Mouse (Mus musculus) gastrocnemius, adult 8-10 months (tissue): ENCODE measurements at regions not wholly inside any gene's neighbourhood (a gene's known extent, or its start where the extent isn't known, plus 50 kb on each side); places are given as distances from the start of the nearest gene placed in this dataset.

Experiments
- DNase-seq, 2 experiments: peaks; one replicate each; pipeline ENCODE4 v3.0.0; 2022; ENCODE audit warnings: low spot score in 2 of 2

DNA sequence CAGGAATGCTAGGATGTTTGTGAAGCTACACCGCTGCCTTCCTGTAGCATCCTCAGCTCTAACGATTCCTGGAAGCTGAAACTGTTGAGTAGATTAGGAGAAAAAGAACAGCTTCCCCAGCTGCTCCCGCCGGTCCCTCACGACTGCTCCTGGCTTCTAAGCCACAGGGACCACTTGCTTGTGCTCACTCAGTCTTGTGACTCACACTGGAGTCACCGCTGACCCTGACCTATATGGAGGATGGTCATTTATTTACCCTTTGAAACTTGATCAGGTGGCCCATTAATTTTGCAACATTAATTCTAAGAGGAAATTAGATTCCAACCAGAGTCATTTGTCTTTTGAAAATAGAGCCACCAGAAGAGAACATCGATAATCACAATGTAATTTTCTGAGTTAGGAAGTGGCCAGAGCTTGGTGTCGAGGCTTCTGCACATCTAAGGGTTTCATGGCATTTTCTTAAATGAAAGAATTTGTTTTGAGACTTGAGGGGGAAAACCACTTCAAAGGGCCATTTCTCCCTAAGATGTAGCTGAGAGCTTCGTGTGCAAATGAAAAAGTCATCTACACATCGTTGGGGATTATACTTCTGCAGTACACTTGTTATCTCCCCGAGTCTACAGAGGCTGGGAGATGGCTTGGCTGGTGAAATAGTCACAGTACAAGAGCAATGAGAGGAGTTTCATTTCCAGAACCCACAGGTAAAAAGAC is 153.8 kb upstream of the Runx1 start:
- no peak for DNase-seq

DNA sequence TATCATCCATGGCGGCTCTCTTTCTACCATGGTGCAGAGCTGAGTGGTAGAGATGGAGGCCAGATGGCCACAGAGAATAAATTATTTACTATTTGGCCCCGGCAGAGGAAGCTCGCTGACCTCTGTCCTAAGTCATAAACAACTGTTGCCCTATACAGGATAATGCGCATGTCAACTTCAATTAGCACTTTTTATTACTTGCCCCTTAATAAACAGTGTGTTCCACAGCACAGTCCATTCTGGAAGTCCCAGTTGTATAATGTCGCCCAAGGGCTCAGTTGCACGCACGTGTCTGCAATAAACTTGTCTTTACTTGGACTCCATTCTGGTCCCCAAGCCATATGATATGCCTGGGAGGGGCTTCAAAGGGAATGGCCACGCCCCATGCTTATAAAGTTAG is 150.1 kb upstream of the Runx1 start:
- DNase-seq: no peak

DNA sequence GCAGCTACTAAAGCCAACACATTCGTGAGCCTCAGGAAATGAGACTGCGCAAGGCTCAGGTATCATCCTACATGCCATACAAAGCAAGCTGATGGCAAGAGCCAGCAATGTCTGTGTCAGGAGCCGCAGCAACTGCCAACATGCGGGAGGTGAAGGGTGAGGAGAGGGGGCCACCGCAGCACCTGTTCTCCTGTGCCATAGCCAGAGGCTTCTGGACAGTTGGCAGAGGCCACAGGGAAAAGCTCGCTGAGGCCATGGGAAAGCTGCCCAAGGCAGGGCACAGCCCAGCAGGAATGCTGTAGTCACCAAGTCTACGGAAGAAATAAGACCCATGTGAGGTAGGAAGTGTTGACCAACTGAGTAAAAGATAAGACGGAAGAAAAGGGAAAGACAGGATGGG is 149.1 kb upstream of the Runx1 start:
- peak; percentile 74 to 86 for DNase-seq

DNA sequence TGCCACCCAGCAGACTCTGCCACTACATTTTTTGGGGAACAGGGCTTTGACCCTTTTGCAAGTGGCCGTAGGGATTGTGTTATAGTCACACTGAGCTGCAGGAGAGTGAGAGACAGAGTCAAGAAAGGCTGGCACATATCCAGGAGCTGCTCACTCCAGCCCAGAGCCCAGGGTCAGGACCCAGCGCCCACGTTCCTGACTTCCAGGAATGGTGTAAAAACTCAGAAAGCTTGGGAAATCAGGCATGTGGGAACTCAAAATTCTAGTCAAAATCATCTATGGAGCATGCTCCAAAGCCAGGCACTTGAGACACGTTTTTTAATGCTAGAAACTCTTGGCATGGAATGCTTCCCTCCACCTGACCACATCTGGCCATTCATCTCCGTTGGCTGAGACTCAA is 146.7 kb upstream of the Runx1 start:
- no peak for DNase-seq

- no peak for DNase-seq
These were observed 146.0 kb upstream of the Runx1 start for GRCm38 (mm10) chr16:92971956-92972355.

- no peak for DNase-seq
These were observed 144.6 kb upstream of the Runx1 start for GRCm38 (mm10) chr16:92970587-92970986.

- DNase-seq: no peak
These were observed 143.1 kb upstream of the Runx1 start for GRCm38 (mm10) chr16:92969036-92969435.

DNA sequence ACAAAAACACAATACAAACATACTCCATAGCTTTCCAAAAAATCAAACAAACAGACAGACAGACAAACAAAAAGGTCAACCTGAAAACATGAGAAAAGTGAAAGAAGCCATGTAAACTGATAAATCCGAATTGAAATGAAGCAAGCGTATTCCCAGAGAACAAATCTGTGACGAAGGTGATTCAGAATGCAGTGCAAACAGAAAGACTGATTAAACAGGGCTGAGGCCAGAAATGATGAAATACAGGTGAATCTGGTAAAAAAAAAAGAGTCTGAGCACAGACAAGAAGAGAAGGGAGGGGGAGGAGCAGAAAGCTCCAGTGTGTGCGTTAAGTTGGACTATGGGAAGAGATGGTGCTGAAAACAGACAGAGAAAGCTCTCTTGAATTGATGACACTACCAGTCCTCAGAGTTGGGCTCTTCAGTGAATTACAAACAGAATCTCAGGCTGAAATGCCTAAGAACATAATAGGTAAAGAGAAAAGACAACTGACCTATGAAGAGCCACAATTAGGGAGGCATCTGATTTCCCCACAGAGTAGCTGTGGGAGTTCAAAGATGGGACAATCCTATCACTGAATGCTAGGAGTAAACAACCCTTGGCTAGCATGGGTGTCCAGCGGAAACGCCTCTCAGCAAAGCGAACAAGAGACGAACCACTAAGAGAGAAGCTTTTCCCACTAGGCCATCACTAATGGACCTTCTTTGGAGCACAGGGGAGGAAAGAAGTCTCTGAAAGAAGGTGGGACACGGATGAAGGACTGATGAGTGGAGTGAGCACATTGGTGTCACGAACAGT is 140.3 kb upstream of the Runx1 start:
- no peak for DNase-seq

DNA sequence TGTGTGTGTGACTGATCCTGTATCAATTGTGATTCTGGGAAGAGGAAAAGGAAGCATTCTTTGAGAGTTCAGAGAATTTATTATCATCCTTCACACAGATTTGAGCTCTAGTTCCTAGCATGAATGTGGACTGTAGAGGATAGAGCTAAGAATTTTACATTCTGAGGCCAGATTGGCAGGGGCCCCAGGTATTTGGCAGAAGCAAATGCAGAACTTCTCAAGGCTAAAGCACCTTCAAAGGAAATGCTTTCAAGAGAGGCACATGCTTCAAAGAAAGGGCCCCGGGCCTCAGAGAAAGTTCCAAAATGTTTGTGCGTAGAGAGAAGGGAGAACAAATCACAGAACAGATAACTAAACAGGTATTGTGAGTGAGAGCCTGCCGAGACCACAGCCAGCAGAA is 139.7 kb upstream of the Runx1 start:
- no peak for DNase-seq

- DNase-seq: no peak
These were observed 137.6 kb upstream of the Runx1 start for GRCm38 (mm10) chr16:92963582-92963981.

DNA sequence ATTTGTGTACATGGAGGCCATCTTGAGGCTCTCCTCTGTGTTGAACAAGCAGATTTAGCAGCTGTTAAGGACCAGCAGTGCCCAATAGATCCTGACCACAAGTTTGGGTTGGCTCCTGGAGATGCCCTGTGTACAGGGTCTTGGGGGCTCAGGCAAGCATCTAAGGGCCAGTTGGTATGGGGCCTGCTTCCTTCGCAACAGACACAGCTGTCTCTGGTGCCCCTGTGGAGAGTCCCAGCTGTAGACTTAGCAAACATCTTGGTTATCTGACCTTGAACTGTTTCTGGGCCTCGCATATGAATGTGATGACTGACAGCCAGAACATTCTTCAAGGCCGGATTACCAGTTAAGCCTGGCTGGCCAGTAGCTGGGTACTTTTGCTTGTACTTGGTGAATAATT is 135.4 kb upstream of the Runx1 start:
- no peak for DNase-seq

- DNase-seq: no peak
These were observed 134.8 kb upstream of the Runx1 start for GRCm38 (mm10) chr16:92960740-92961139.

GRCm38 (mm10) chr16:92958967-92959366 is 133.0 kb upstream of the Runx1 start:
- DNase-seq: no peak

DNA sequence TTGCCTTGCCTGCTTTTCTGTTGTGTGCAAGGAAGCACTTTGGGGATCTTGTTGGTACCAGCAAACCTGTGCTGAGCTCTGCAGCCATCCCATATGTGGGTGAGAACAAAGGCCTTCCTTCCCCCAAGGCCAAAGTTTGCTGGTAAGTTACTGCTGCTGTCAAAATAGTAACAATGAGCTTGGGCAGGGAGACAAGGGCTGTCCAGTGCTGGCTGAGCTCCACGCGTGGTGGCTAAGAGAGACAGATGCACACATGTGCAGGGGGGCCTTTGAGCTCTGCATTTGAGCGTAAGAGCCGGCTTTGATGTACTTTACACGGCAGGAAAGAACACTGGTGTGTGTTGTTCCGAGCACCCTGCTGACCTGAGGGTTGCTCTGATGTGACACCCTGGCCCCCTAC is 132.2 kb upstream of the Runx1 start:
- no peak for DNase-seq

- no peak for DNase-seq
These were observed 129.6 kb upstream of the Runx1 start for GRCm38 (mm10) chr16:92955508-92955907.

- no peak for DNase-seq
These were observed 129.1 kb upstream of the Runx1 start for GRCm38 (mm10) chr16:92955087-92955486.

- DNase-seq: peak; percentile 36 to 67
These were observed 128.1 kb upstream of the Runx1 start for GRCm38 (mm10) chr16:92953936-92954654.

- peak; percentile 40 to 42 for DNase-seq
These were observed 126.6 kb upstream of the Runx1 start for GRCm38 (mm10) chr16:92952336-92953097.

DNA sequence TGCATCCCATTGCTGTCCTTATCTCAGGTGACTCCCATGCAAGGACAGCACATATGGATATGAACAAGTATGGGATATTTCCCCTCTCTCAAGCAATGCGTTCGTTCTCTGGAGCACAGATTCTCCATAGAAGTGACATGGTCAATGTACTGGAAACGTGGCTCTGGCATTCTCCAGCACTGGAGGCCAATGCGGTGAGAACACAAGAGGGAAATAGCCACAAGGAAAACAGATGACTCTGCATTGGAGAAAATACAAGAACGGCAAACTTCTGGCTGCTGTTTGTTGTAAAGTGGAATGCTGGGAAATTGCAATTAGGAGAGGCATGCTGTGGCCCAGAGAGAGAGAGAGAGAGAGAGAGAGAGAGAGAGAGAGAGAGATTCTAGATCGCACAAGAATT is 125.6 kb upstream of the Runx1 start:
- no peak for DNase-seq

DNA sequence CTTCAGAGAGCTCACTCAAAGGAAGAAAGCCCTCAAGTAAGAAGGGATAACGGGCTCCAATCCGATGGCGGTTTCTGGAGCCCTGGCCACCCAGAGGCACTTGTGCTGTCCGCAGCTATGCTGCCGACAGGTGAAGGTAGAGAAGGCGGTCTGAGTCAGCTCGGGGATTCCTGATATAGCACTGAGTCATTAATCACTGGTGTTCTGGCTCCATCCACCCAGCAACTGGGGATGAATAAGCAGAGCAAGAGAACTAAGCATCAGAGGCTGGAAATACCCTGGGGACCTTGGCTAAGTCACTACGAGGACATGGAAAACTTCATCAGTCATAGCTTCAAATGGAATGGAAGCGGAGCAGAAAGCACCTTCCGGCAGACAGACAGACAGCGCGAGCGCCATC is 122.5 kb upstream of the Runx1 start:
- peak in 1 of 2 experiments; percentile 55 for DNase-seq

GRCm38 (mm10) chr16:92946554-92946953 is 120.6 kb upstream of the Runx1 start:
- DNase-seq: no peak

- DNase-seq: no peak
These were observed 118.0 kb upstream of the Runx1 start for GRCm38 (mm10) chr16:92943901-92944300.
